Mouse (Mus musculus) central nervous system, embryonic 11.5 days (tissue): ENCODE measurements around the gene Milr1. TPM values are rescaled to one million over a fixed set of nuclear protein-coding genes. Genes with fewer than 3 reads are reported as not detected.

Experiments used
- polyA plus RNA-seq: library from polyadenylated mRNA; depleted of rRNA; stranded (reverse); fragments of >200 nt; gene quantifications from 2 replicates; pipeline ENCODE4 v1.2.3, GENCODE M21; 2012; rRNA removed

Gene Milr1
- 0.77 and 1.0 TPM in 2 replicates for polyA plus RNA-seq

GRCm38 (mm10) chr11:106751039-106752018, at the start of gene Milr1:
Gene Milr1 (plus strand): TSS chr11:106751226.

GRCm38 (mm10) chr11:106750121-106750751, 790 bp upstream of the Milr1 start, which contains the start of gene Pecam1:
Gene Pecam1 (minus strand): TSS chr11:106750628.

GRCm38 (mm10) chr11:106779388-106780088, 28.5 kb downstream of the Milr1 start, which contains the start of gene Polg2:
Gene Polg2 (minus strand): TSS chr11:106779537.

GRCm38 (mm10) chr11:106788775-106789459, 37.9 kb downstream of the Milr1 start, which contains the start of the genes Ddx5 and Cep95:
Gene Ddx5 (minus strand): TSS chr11:106789185.
Gene Cep95 (plus strand): TSS chr11:106789252.

Other genes with a start within 250 kb of the Milr1 start
- gene Tex2, start 137.8 kb upstream of the Milr1 start, polyA plus RNA-seq = 9.3 and 9.8 TPM in 2 replicates
- gene Pecam1, start 598 bp upstream of the Milr1 start, polyA plus RNA-seq = 16.7 and 26.3 TPM in 2 replicates
- gene Polg2, start 28.3 kb downstream of the Milr1 start, polyA plus RNA-seq = 8.3 and 10.8 TPM in 2 replicates
- 671 and 1,179 TPM in 2 replicates for gene Ddx5, start 38.0 kb downstream of the Milr1 start, polyA plus RNA-seq
- 32.5 and 33.3 TPM in 2 replicates for gene Cep95, start 38.0 kb downstream of the Milr1 start, polyA plus RNA-seq
- gene Smurf2, start 169.5 kb downstream of the Milr1 start, polyA plus RNA-seq = 16.7 and 26.5 TPM in 2 replicates
- 439 and 461 TPM in 2 replicates for gene Kpna2, start 248.3 kb downstream of the Milr1 start, polyA plus RNA-seq